Mouse (Mus musculus) ES-Bruce4 (cell line): ENCODE results near the gene Eif4e1b.

Source experiments
- CTCF ChIP-seq: IDR thresholded peaks from one replicate; pipeline ENCODE4 v1.8.1; 2011; ENCODE audit warnings: low read depth, low read length
- EP300 ChIP-seq: IDR thresholded peaks from 2 replicates; pipeline ENCODE4 v1.6.1; 2011; ENCODE audit warnings: low read depth, low read length; ENCODE audit not compliant: insufficient read depth
- POLR2A ChIP-seq: IDR thresholded peaks from one replicate; pipeline ENCODE4 v1.8.1; 2011; ENCODE audit warnings: low read length; ENCODE audit not compliant: insufficient read depth

DNA sequence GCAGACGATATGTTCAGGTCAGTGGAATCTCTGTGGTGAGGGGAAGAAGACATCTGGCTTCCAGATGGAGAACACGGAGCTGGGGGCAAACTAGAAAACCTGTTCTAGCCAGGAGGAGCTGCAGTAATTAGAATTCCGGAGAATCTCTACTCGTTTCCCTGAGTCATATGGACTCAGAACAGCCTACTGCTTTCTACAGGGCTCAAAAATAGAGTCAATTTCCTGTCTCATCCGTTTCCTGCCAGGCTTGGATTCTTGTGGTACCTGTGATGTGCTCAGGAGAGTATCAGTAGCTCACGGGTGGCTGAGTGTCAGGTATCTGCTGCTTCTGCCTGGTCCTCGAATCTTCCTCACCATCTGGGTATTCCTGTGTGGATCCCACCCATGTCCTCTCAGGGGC, 27.7 kb downstream of the Eif4e1b start:
- TF ChIP-seq CTCF (no peak), POLR2A (no peak), EP300 (no peak)
